Mouse (Mus musculus): ENCODE data around the gene Spryd7. TPM values are rescaled to one million over a fixed set of nuclear protein-coding genes. Genes with fewer than 3 reads are reported as not detected.
A peak's percentile ranks its signal among the peaks of the same experiment; 100 is the strongest.
"Not testable (repeated sequence)": the region's sequence is repeated elsewhere in the genome, so short reads cannot be mapped to it uniquely, and the experiment has no call there.

Spryd7 gene
- polyA plus RNA-seq, 1 experiment from 2014 or later, result 15.4 TPM

DNA sequence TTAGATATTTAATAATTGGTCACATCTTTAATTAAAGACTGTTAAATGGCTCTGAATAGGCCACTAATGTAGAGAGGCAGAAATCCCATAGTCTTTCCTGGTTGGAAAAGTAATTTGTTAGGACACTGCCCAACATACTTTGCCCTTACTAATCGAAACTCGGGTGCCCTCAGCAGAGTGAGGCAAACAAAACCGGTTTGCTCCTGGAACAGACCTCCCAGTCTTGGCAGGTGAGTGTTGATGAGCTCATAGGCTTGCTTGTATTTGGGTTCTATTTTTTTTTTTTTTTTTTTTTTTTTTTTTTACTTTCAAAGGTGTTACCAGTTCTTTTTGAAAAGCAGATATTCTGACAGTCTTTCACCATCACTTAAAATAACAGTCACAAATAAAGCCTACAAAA is 3.2 kb upstream of the Spryd7 start:
- ATAC-seq (ENCODE audit: insufficient number of reproducible peaks, low FRiP score, low TSS enrichment, low read depth), result no peak
- WGBS, result 58% methylated on average over 3 of the region's 3 CpGs
- no peak for DNase-seq (ENCODE audit: low spot score)
- Histone ChIP-seq H3K9me3 (ENCODE audit: control insufficient read depth, low read length) (no peaks in the 10 kb centered on the region), H3K4me2 (ENCODE audit: low read depth, severe bottlenecking) (no peak overlapping the region), H3K36me3 (ENCODE audit: control insufficient read depth, insufficient read depth, low read length) (no peaks in the 10 kb centered on the region), H3K9ac (ENCODE audit: low read length) (no peak overlapping the region), H3K27ac (replicated peaks; ENCODE audit: low read depth, low read length) (no peak overlapping the region), H3K27me3 (ENCODE audit: control insufficient read depth, insufficient read depth, low read length) (no peaks in the 10 kb centered on the region), H3K4me3 (ENCODE audit: low read depth, low read length) (no peak overlapping the region), H3K4me1 (ENCODE audit: control insufficient read depth, insufficient read depth, low read length) (0 out of 2 replicates have a peak, but pooled peaks cover 2% of the 10 kb centered on the region)

GRCm38 (mm10) chr14:61558901-61559300 is 2.2 kb upstream of the Spryd7 start:
- Histone ChIP-seq H3K4me1 (ENCODE audit: control insufficient read depth, insufficient read depth, low read length) (0 out of 2 replicates have a peak, but pooled peaks cover 2% of the 10 kb centered on the region), H3K36me3 (ENCODE audit: control insufficient read depth, insufficient read depth, low read length) (no peaks in the 10 kb centered on the region), H3K9ac (ENCODE audit: low read length) (no peak overlapping the region), H3K27me3 (ENCODE audit: control insufficient read depth, insufficient read depth, low read length) (no peaks in the 10 kb centered on the region), H3K4me2 (ENCODE audit: low read depth, severe bottlenecking) (no peak overlapping the region), H3K9me3 (ENCODE audit: control insufficient read depth, low read length) (no peaks in the 10 kb centered on the region), H3K27ac (replicated peaks; ENCODE audit: low read depth, low read length) (no peak overlapping the region), H3K4me3 (ENCODE audit: low read depth, low read length) (no peak overlapping the region)
- WGBS, result 89% methylated on average over 6 of the region's 6 CpGs
- ATAC-seq (ENCODE audit: insufficient number of reproducible peaks, low FRiP score, low TSS enrichment, low read depth) (no peak), DNase-seq (ENCODE audit: low spot score) (no peak)

DNA sequence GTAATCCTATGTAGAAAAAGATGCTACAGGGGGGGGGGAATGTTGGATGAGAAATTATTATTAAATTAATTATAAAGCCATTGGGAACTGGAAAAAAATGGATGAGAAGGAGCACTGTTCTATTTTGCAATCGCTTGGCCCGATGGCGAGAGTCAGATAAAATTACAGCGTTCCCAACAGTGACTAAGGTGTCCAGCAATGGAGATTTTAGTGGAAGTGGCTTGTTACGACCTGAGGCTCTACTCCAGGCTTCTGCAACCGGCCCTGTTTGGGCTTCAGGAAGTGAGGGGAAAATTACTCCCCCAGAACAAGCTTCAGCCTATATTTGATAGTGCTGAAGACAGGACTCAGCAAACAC is 776 bp downstream of the Spryd7 start:
- H3K9me3 ChIP-seq (ENCODE audit: control insufficient read depth, low read length), result no peaks in the 10 kb centered on the region
- ATAC-seq (ENCODE audit: insufficient number of reproducible peaks, low FRiP score, low TSS enrichment, low read depth) (no peak), DNase-seq (ENCODE audit: low spot score) (no peak)
- WGBS, result 7% methylated on average over 6 of the region's 6 CpGs
- peak overlapping the region; percentile 86 for H3K4me2 ChIP-seq (ENCODE audit: low read depth, severe bottlenecking)
- no peaks in the 10 kb centered on the region for H3K27me3 ChIP-seq (ENCODE audit: control insufficient read depth, insufficient read depth, low read length)
- peak overlapping the region; percentile 59; the same call in 1 of the 2 replicates for H3K27ac ChIP-seq (replicated peaks; ENCODE audit: low read depth, low read length)
- peak overlapping the region; percentile 64 for H3K4me3 ChIP-seq (ENCODE audit: low read depth, low read length)
- peak overlapping the region; percentile 67 for H3K9ac ChIP-seq (ENCODE audit: low read length)
- H3K36me3 ChIP-seq (ENCODE audit: control insufficient read depth, insufficient read depth, low read length), result no peaks in the 10 kb centered on the region
- 0 out of 2 replicates have a peak, but pooled peaks cover 2% of the 10 kb centered on the region for H3K4me1 ChIP-seq (ENCODE audit: control insufficient read depth, insufficient read depth, low read length)

DNA sequence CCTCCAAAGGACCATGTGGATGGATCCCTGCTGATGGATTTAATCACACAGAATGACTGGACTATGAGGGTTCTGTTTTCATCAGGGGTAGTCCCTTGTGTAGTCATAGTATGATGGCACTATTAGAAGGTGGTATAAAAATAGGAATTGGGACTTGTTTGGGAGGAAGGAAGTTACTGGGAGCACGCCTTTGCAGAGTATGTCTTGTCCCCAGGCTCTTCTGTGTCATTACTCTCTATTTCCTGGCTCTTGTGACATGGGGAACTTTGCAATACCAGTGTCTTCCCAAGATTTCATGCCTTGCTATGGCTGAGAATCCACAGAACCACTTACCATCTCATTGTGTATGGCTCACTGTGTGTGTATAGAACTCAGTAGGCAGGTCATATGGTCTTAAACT is 8.1 kb downstream of the Spryd7 start:
- no peak overlapping the region for H3K27ac ChIP-seq (replicated peaks; ENCODE audit: low read depth, low read length)
- H3K9ac ChIP-seq (ENCODE audit: low read length), result no peak overlapping the region
- no peaks in the 10 kb centered on the region for H3K9me3 ChIP-seq (ENCODE audit: control insufficient read depth, low read length)
- H3K4me3 ChIP-seq (ENCODE audit: low read depth, low read length), result no peak overlapping the region
- H3K4me1 ChIP-seq (ENCODE audit: control insufficient read depth, insufficient read depth, low read length), result no peaks in the 10 kb centered on the region
- WGBS, result 71% methylated on average over 1 of the region's 1 CpGs
- no peaks in the 10 kb centered on the region for H3K27me3 ChIP-seq (ENCODE audit: control insufficient read depth, insufficient read depth, low read length)
- H3K36me3 ChIP-seq (ENCODE audit: control insufficient read depth, insufficient read depth, low read length), result no peaks in the 10 kb centered on the region
- H3K4me2 ChIP-seq (ENCODE audit: low read depth, severe bottlenecking), result no peak overlapping the region
- DNase-seq (ENCODE audit: low spot score), result no peak
- no peak for ATAC-seq (ENCODE audit: insufficient number of reproducible peaks, low FRiP score, low TSS enrichment, low read depth)

- H3K4me1 ChIP-seq (ENCODE audit: control insufficient read depth, insufficient read depth, low read length); ATAC-seq (ENCODE audit: insufficient number of reproducible peaks, low FRiP score, low TSS enrichment, low read depth); H3K9ac ChIP-seq (ENCODE audit: low read length); H3K27me3 ChIP-seq (ENCODE audit: control insufficient read depth, insufficient read depth, low read length); H3K9me3 ChIP-seq (ENCODE audit: control insufficient read depth, low read length); DNase-seq (ENCODE audit: low spot score); H3K4me2 ChIP-seq (ENCODE audit: low read depth, severe bottlenecking); H3K36me3 ChIP-seq (ENCODE audit: control insufficient read depth, insufficient read depth, low read length); H3K27ac ChIP-seq (replicated peaks; ENCODE audit: low read depth, low read length); H3K4me3 ChIP-seq (ENCODE audit: low read depth, low read length): not testable (repeated sequence)
- 85% methylated on average over 7 of the region's 11 CpGs for WGBS
Observed at GRCm38 (mm10) chr14:61537772-61538171, 18.9 kb downstream of the Spryd7 start.

DNA sequence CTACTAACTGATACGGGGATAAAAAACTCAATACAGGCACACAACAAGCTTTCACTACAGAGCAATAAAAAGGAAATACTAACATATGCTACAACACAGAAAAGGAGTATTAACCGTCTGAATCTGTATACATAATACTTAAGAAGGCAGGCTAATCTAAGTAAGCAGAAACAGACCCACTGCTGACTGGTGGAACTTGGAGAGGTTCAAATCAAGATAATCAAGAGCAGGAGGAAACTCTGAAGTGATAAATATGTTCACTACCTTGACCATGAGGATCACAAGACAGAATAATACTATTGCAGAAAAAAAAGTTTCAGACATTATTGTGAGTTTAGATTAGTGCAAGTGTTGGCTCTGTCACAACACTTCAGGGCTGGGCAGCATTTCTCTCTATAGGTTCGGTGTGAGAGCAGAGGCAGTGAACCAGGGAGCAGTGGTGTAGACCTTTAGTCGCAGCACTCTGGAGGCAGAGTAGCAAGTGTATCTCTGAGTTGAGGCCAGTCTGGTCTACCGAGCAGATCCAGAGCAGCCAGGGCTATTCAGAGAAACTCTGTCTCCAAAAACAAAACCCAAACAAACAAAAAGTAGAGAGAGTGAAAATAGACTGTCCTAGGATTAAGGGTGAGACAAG is 19.9 kb downstream of the Spryd7 start:
- WGBS, result 74% methylated on average over 5 of the region's 5 CpGs
- Histone ChIP-seq H3K9me3 (ENCODE audit: control insufficient read depth, low read length) (no peaks in the 10 kb centered on the region), H3K36me3 (ENCODE audit: control insufficient read depth, insufficient read depth, low read length) (no peaks in the 10 kb centered on the region), H3K9ac (ENCODE audit: low read length) (no peak overlapping the region), H3K4me3 (ENCODE audit: low read depth, low read length) (no peak overlapping the region), H3K27me3 (ENCODE audit: control insufficient read depth, insufficient read depth, low read length) (no peaks in the 10 kb centered on the region), H3K4me1 (ENCODE audit: control insufficient read depth, insufficient read depth, low read length) (no peaks in the 10 kb centered on the region), H3K4me2 (ENCODE audit: low read depth, severe bottlenecking) (no peak overlapping the region), H3K27ac (replicated peaks; ENCODE audit: low read depth, low read length) (no peak overlapping the region)
- ATAC-seq (ENCODE audit: insufficient number of reproducible peaks, low FRiP score, low TSS enrichment, low read depth) (no peak), DNase-seq (ENCODE audit: low spot score) (no peak)

DNA sequence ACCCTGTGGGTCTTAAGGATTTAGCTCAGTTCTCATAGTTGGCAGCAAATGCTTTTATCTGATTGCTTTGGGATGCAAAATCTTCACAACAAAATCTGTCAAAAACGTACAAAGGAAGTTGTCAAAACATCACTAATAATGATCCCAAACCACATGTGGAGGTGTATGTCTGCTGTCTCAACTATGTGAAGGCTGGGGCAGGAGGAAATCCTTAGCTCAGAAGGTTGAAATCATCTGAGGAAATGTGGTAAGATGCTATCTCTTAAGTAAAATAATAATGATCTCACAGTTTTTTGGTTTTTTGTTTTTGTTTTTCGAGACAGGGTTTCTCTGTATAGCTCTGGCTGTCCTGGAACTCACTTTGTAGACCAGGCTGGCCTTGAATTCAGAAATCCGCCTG is 20.9 kb downstream of the Spryd7 start:
- WGBS, result 92% methylated on average over 3 of the region's 3 CpGs

GRCm38 (mm10) chr14:61530966-61531365 is 25.7 kb downstream of the Spryd7 start:
- no peak overlapping the region for H3K27ac ChIP-seq (replicated peaks; ENCODE audit: low read depth, low read length)
- H3K4me2 ChIP-seq (ENCODE audit: low read depth, severe bottlenecking), result no peak overlapping the region
- no peaks in the 10 kb centered on the region for H3K36me3 ChIP-seq (ENCODE audit: control insufficient read depth, insufficient read depth, low read length)
- ATAC-seq (ENCODE audit: insufficient number of reproducible peaks, low FRiP score, low TSS enrichment, low read depth) (no peak), DNase-seq (ENCODE audit: low spot score) (no peak)
- no peaks in the 10 kb centered on the region for H3K4me1 ChIP-seq (ENCODE audit: control insufficient read depth, insufficient read depth, low read length)
- H3K4me3 ChIP-seq (ENCODE audit: low read depth, low read length), result no peak overlapping the region
- H3K27me3 ChIP-seq (ENCODE audit: control insufficient read depth, insufficient read depth, low read length), result no peaks in the 10 kb centered on the region
- no peaks in the 10 kb centered on the region for H3K9me3 ChIP-seq (ENCODE audit: control insufficient read depth, low read length)
- H3K9ac ChIP-seq (ENCODE audit: low read length), result no peak overlapping the region

More for the DNA sequence above, 20.9 kb downstream of the Spryd7 start:
- H3K9me3 ChIP-seq (ENCODE audit: control insufficient read depth, low read length), result no peaks in the 10 kb centered on the region
- no peak for ATAC-seq (ENCODE audit: insufficient number of reproducible peaks, low FRiP score, low TSS enrichment, low read depth)
- no peak overlapping the region for H3K9ac ChIP-seq (ENCODE audit: low read length)
- H3K4me3 ChIP-seq (ENCODE audit: low read depth, low read length), result no peak overlapping the region
- no peak overlapping the region for H3K4me2 ChIP-seq (ENCODE audit: low read depth, severe bottlenecking)
- no peak overlapping the region for H3K27ac ChIP-seq (replicated peaks; ENCODE audit: low read depth, low read length)
- H3K4me1 ChIP-seq (ENCODE audit: control insufficient read depth, insufficient read depth, low read length), result no peaks in the 10 kb centered on the region
- H3K27me3 ChIP-seq (ENCODE audit: control insufficient read depth, insufficient read depth, low read length), result no peaks in the 10 kb centered on the region
- DNase-seq (ENCODE audit: low spot score), result no peak
- no peaks in the 10 kb centered on the region for H3K36me3 ChIP-seq (ENCODE audit: control insufficient read depth, insufficient read depth, low read length)

DNA sequence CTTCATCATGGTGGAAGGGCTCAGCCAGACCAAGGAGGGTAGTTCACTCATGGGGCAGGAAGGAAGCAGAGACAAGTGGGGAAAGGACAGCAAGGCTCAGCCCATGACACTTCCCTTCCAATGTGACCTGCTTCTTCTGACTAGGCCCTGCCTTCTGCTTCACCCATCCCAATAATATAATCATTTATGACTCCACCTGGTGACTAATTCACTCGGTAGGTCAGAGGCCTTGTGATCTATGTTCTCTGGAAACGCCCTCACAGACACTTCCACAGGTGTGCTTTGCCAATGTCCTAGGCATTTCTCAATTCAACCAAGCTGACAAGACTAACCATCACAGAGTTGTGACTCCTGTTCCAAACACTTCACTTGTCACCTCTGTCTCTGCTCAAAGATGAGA is 26.3 kb downstream of the Spryd7 start:
- H3K4me3 ChIP-seq (ENCODE audit: low read depth, low read length), result no peak overlapping the region
- H3K4me1 ChIP-seq (ENCODE audit: control insufficient read depth, insufficient read depth, low read length), result no peaks in the 10 kb centered on the region
- H3K4me2 ChIP-seq (ENCODE audit: low read depth, severe bottlenecking), result no peak overlapping the region
- ATAC-seq (ENCODE audit: insufficient number of reproducible peaks, low FRiP score, low TSS enrichment, low read depth) (no peak), DNase-seq (ENCODE audit: low spot score) (no peak)
- H3K9me3 ChIP-seq (ENCODE audit: control insufficient read depth, low read length), result no peaks in the 10 kb centered on the region
- WGBS, result 83% methylated on average over 2 of the region's 2 CpGs
- H3K9ac ChIP-seq (ENCODE audit: low read length), result no peak overlapping the region
- no peaks in the 10 kb centered on the region for H3K27me3 ChIP-seq (ENCODE audit: control insufficient read depth, insufficient read depth, low read length)
- H3K36me3 ChIP-seq (ENCODE audit: control insufficient read depth, insufficient read depth, low read length), result no peaks in the 10 kb centered on the region
- H3K27ac ChIP-seq (replicated peaks; ENCODE audit: low read depth, low read length), result no peak overlapping the region
